Mouse (Mus musculus): Measurements from ENCODE around the gene Gm37240.

DNA sequence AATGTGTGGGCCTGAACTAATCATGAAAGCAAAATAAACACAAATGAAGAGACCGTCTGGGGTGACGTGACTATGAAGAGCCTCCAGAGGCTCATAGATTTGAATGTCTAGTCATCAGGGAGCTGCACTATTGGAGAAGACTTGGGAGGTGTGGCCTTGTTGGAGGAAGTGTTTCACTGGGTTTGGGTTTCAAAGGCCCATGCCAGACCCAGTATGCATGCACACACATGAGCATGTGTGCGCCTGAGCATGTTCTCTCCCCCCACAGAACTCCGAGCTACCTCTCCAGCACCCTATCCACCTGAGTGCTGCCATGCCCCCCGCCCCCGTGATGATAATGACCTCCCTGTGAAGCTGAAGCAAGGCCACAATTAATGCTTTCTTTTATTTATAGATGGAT is 1317.7 kb downstream of the Gm37240 start:
- TF ChIP-seq POLR2A (IDR thresholded peaks at IDR 0.05; ENCODE audit: insufficient read depth, low read depth, low read length) (no peak), CTCF (IDR thresholded peaks at IDR 0.05; ENCODE audit: insufficient read depth, low read depth, low read length) (no peak)

Data from olfactory bulb, adult 2 months (tissue).